Mouse (Mus musculus) cerebellum, adult 9-11 months (tissue): Measurements from ENCODE around the gene Deaf1.
"Not testable (repeated sequence)": the region's sequence is repeated elsewhere in the genome, so short reads cannot be mapped to it uniquely, and the experiment has no call there.

ENCODE experiments used
- DNase-seq: peaks from one replicate; pipeline ENCODE4 v3.0.0; 2022

Gene Deaf1

DNA sequence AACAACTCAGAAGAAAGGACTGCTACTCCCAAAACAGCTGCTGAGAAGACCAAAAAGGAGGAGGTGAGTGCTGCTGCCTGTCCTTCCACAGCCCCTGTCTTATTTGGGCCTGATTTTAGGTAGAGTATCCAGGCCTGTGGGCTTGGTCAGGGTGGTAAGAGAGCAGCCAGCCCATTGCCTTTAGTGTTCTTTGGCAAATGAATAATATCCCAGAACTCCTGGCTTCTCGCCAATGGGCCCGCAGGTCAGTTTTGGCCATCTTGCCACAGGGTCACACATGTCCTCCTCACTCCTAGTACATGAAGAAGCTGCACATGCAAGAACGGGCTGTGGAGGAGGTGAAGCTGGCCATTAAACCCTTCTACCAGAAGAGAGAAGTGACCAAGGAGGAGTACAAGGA, 66.0 kb downstream of the Deaf1 start:
- DNase-seq: peak; percentile 41

DNA sequence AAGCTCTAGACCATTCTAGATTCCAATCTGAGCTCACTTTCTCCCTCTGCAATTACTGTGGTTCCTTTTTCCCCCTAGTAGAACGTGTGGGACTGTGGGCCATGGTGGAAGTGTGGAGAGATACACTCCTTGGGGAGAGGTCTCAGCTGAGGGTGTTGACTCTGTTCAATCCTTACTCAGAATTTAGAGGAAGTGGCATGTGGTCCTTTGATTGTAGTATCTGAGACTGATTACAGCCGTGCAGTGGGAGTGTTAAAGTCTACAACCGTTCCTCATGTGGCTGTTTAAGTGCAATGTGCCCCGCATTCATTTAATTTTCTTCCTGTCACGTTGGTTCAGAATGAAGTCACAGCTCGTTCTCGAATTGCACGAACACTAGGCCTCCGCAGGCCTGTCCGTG, 71.3 kb downstream of the Deaf1 start:
- DNase-seq: no peak

DNA sequence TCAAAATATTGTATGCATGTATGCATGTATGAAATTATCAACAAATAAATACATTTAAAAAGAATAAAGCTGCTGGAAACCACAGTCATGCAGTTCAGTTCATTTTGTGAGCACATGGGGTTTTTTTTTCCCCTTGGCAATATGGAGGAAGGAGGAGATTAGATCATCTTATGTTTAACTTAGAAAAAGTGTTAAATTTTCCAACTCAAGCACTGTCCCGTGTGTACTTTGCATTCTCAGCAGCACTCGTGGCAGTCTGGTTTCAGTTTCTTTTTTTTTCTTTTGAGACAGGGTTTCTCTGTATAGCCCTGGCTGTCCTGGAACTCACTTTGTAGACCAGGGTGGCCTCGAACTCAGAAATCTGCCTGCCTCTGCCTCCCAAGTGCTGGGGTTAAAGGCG, 77.0 kb downstream of the Deaf1 start:
- not testable (repeated sequence) for DNase-seq
